Mouse (Mus musculus) heart, adult 2 months (tissue): ENCODE measurements around the gene Olfr91.

Source experiments
- CTCF ChIP-seq: fragments of 200-600 bp; IDR thresholded peaks from 2 replicates; pipeline ENCODE4 v1.8.1; 2022; ENCODE audit warnings: antibody characterized with exemption, mild to moderate bottlenecking, moderate library complexity
- EP300 ChIP-seq: fragments of 200-500 bp; IDR thresholded peaks from 2 replicates; pipeline ENCODE4 v1.6.1; 2011; ENCODE audit warnings: low read depth, low read length, control low read depth; ENCODE audit not compliant: insufficient read depth
- POLR2A ChIP-seq: fragments of 200-500 bp; IDR thresholded peaks from 2 replicates; pipeline ENCODE4 v1.6.1; 2011; ENCODE audit warnings: mild to moderate bottlenecking, low read depth, low read length, control low read depth; ENCODE audit not compliant: insufficient read depth

GRCm38 (mm10) chr17:37045611-37046311, 52.3 kb downstream of the Olfr91 start, which contains the start of gene Gabbr1:
- TF ChIP-seq CTCF (no peak), POLR2A (peak; percentile 42; the same call in 1 of the 2 replicates), EP300 (no peak)
